9 mouse cellular contexts compared by ENCODE assay signal in the genomic region with DNA sequence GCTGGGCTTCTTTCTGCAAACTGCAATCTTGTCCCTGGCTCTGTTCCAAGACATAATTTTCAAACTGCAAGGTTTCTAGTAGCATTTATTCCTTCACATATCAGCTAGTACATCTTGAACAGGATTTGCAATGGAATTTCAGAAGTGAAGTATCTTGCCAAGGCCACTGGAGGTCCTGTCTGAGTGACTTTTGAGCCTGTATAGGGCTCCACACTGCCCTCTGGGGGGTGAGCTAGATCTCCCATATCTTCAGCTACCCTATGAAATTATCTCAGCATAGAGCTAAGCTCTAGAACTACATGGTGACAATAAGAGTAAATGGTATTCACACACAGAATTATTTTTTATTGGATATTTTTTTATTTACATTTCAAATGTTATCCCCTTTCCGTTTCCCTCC. TPM values are rescaled to one million over a fixed set of nuclear protein-coding genes. Genes with fewer than 3 reads are reported as not detected.
DNase-seq lines count a peak whose midpoint lies in the region; ATAC-seq and TF ChIP-seq lines count a peak whose summit lies in the region.
"Had no signal": no experiment of that assay in that cellular context is flagged by ENCODE, and none has a peak within 500 bp of the region (broad histone marks: within the 10 kb centered on the region; RNA-seq: fewer than 3 reads in every experiment).

No protein-coding gene starts in this region.

- H3K4me1 ChIP-seq in bone marrow, adult 2 months (ENCODE audit: control insufficient read depth, insufficient read depth, low read length): no peaks in the 10 kb centered on the region
- H3K4me1 ChIP-seq in hindbrain, embryonic 16.5 days (ENCODE audit: control insufficient read depth, insufficient read depth, low read depth, low read length): no peaks in the 10 kb centered on the region
- H3K4me1 ChIP-seq: limb, embryonic 13.5 days had no signal

- no peaks in the 10 kb centered on the region for H3K36me3 ChIP-seq in splenic B cell, adult 2 months (ENCODE audit: control insufficient read depth, insufficient read depth, low read length, poor library complexity, severe bottlenecking)
- no peaks in the 10 kb centered on the region for H3K36me3 ChIP-seq in hindbrain, embryonic 16.5 days (ENCODE audit: control insufficient read depth, insufficient read depth, low read length)
- H3K36me3 ChIP-seq: limb, embryonic 13.5 days had no signal

- peak; percentile 78 for TF ChIP-seq CTCF in bone marrow, adult 2 months (IDR thresholded peaks at IDR 0.05; ENCODE audit: control insufficient read depth, insufficient read depth, low read length)

- no peak overlapping the region for H3K4me2 ChIP-seq in hindbrain, embryonic 16.5 days (ENCODE audit: low read length)
- H3K4me2 ChIP-seq: limb, embryonic 13.5 days had no signal

- no peak for TF ChIP-seq POLR2A in bone marrow, adult 2 months (IDR thresholded peaks at IDR 0.05; ENCODE audit: borderline replicate concordance, control insufficient read depth, low read depth, low read length)

- no peaks in the 10 kb centered on the region for H3K27me3 ChIP-seq in splenic B cell, adult 2 months (ENCODE audit: control insufficient read depth, insufficient read depth, low read length, poor library complexity, severe bottlenecking)
- no peaks in the 10 kb centered on the region for H3K27me3 ChIP-seq in hindbrain, embryonic 16.5 days (replicated peaks; ENCODE audit: control insufficient read depth, insufficient read depth, low read length)
- H3K27me3 ChIP-seq: limb, embryonic 13.5 days had no signal

- H3K9me3 ChIP-seq in hindbrain, embryonic 16.5 days (ENCODE audit: control insufficient read depth, low read length): no peaks in the 10 kb centered on the region
- H3K9me3 ChIP-seq: limb, embryonic 13.5 days had no signal

- DNase-seq in testis, postnatal 10 days (ENCODE audit: low spot score): peak; percentile 41
- no peak for DNase-seq in testis, postnatal 14 days (ENCODE audit: low spot score)
- DNase-seq in lung, adult 18-20 months: peak; percentile 33 to 43
- DNase-seq in splenic B cell, adult 2 months (ENCODE audit: low read depth, low spot score): peak; percentile 82
- no peak for DNase-seq in gastrocnemius, adult 18-20 months (ENCODE audit: low spot score)

- H3K9ac ChIP-seq in hindbrain, embryonic 16.5 days (ENCODE audit: low read depth, low read length): no peak overlapping the region
- H3K9ac ChIP-seq: limb, embryonic 13.5 days had no signal

- 93% methylated on average over 1 of the region's 1 CpGs for WGBS in bone marrow, adult 2 months
- 88% methylated on average over 1 of the region's 1 CpGs for WGBS in hindbrain, embryonic 16.5 days

- H3K4me3 ChIP-seq in bone marrow, adult 2 months (replicated peaks; ENCODE audit: control insufficient read depth, low read depth, low read length): no peak overlapping the region
- no peak overlapping the region for H3K4me3 ChIP-seq in hindbrain, embryonic 16.5 days (ENCODE audit: low read length)
- H3K4me3 ChIP-seq: erythroblast, embryonic 14.5 days; limb, embryonic 13.5 days had no signal

- no peak for ATAC-seq in hindbrain, embryonic 16.5 days

- H3K27ac ChIP-seq in bone marrow, adult 2 months (ENCODE audit: control insufficient read depth, insufficient read depth, low read depth, low read length, poor library complexity): no peak overlapping the region
- H3K27ac ChIP-seq in hindbrain, embryonic 16.5 days (ENCODE audit: low read depth, low read length): no peak overlapping the region
- H3K27ac ChIP-seq: limb, embryonic 13.5 days had no signal

RNA-seq across cellular contexts. Expression of a gene that starts 2.9 kb away (rescaled TPM):
- polyA plus RNA-seq in bone marrow, adult 2 months (2011; ENCODE audit: insufficient read depth, insufficient read length, low replicate concordance, missing spikeins): 0.77 TPM in 1 of 2 replicates, not detected in the other
- total RNA-seq in gastrocnemius, adult 18-20 months (2021): under 1 TPM in 1 of 2 experiments, not detected in 1; 0.24 TPM
- polyA plus RNA-seq in hindbrain, embryonic 16.5 days (2015; fragmentation: Nextera tagmentation; extraction: Ambion mirVana): 0.66 and 1.1 TPM in 2 replicates
- polyA plus RNA-seq: erythroblast, embryonic 14.5 days had no signal

RNA-seq across cellular contexts. Expression of a gene that starts 16.7 kb away (rescaled TPM):
- 10.1 and 21.5 TPM in 2 replicates for polyA plus RNA-seq in bone marrow, adult 2 months (2011; ENCODE audit: insufficient read depth, insufficient read length, low replicate concordance, missing spikeins)
- total RNA-seq in gastrocnemius, adult 18-20 months (2021): under 1 TPM; 0.16 to 1.00 TPM
- polyA plus RNA-seq in hindbrain, embryonic 16.5 days (2015; fragmentation: Nextera tagmentation; extraction: Ambion mirVana): 0.18 and 0.42 TPM in 2 replicates
- polyA plus RNA-seq: erythroblast, embryonic 14.5 days had no signal

Comparison
In these comparisons a context has a peak if more than half of its experiments do, and no peak if none do; other contexts are left out.
1. DNase-seq: peak in testis, postnatal 10 days (single experiment), lung, adult 18-20 months (2 of 2) and splenic B cell, adult 2 months (single experiment); none in testis, postnatal 14 days (single experiment) and gastrocnemius, adult 18-20 months (single experiment).